Mouse (Mus musculus): ENCODE measurements around the gene Trim33.

Trim33 gene

DNA sequence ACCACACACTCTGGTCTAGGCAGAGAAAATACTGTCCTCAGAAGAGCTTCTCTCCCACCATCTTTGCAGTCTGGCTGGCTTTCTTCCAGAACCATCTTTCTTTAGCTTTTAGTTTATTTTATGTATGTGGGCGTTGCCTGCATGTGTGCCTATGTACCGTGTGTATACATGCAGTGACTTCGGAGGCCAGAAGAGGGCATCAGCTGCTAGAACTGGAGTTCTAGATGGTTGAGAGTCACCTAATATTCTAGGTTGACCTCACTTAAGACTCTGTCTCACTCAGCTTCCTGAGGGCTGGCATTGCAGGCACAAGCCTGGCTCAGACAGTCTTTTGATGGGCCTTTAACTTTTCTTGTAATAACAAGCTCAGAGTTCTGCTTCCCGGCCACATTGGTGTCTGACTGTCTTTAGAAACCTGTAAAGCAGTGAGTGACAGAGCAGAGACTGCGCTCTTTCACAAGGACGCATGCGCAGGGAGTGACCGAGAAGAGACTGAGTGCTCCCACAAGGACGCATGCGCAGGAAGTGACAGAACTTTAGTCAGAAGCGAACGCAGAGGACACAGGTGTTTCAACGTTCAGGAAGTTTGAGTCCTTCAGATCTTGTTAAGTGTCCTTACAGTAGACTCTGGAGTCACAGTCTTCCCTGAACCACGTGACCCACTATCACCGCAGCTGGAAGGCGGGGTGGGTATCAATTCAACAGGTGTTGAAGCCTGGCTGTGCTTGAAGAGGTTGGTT, 107.4 kb downstream of the Trim33 start:
- in situ Hi-C loops (cut with MboI; ENCODE audit: low pct_unique_long_range_greater_than_20kb in 1 of 2, low sequenced_read_pairs in 2 of 2, unreplicated experiment in 1 of 2), result no loop called here

DNA sequence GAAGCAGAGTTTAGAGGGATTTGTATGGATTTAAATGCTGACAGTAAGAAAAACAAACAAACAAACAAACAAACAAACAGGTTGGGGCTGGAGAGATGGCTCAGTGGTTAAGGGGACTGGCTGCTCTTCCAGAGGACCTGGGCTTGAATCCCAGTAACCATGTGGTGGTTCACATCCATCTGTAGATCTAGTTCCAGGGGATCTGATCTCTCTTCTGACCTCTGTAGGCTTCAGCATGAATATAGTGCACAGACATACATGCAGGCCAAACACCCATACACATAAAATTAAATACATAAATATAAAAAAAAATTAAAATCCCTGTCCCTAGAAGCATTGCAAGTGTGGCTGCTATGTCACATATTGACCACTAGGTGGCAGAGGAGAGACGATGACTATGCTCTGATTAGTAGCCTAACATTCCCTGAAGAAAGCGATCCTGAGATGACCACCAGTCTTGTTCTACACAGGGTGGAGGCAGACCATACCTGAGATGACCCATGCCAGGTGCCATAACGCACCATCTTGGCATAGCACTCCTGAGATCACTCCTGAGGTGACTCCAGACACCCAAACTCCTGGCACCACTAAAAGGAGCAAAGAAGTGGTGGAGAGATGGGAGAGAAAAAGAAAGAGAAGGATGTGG, 113.6 kb downstream of the Trim33 start:
- in situ Hi-C loops (cut with MboI; ENCODE audit: low pct_unique_long_range_greater_than_20kb in 1 of 2, low sequenced_read_pairs in 2 of 2, unreplicated experiment in 1 of 2), result no loop called here

DNA sequence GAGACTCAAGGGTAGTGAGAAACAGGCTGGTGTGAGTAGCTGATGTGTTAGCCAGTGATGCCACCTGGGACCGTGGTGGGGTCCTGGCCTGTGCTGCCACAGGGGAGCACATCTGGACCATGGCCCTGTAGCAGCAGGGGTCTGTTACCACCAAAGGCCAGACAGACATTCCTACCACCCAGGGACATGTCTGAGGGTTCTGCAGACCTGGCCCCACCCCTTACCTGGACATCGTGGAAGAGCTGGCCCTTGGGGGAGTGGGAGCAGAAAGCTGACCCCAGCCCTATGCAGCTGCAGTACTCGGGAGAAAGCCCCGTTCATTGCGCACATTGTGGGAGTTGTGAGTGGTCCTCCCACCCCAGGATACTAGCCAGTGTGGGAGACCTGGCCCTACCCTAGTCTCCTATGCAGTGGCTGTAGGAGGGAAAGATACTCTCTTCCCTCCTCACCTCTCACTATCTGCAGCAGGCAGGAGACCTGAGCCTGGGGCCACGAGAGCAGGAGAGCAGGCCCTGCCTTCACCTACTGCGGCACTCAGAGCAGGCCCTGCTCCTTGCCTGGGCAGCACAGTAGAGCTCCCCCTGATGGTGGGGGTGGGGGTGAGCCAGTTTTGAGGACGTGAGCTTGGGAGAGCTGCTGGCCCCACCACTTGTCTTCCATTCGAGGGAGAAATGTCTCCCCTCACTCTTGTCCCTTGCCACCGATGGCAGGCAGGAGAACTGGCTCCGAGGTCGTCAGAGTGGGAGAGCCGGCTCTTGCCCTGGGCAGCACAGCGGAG, 114.4 kb downstream of the Trim33 start:
- in situ Hi-C loops (cut with MboI; ENCODE audit: low pct_unique_long_range_greater_than_20kb in 1 of 2, low sequenced_read_pairs in 2 of 2, unreplicated experiment in 1 of 2), result no loop called here

DNA sequence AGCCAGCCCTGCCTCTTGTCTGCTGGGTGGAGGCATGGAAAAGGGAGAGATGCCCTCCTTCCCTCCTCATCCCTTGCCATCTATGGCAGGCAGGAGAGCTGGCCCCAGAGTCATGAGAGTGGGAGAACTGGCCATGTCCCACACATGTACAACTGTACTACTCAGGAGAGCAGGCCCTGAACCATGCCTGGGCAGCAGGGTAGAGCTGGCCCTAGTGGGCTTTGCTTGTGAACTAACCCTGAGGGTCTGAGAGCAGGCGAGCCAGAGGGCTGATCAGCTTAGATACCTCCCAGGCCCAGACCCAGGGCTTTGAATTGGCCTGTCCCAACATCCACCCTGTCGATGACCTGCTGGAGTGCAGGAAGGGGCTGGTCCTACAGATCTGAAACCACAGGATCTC, 115.0 kb downstream of the Trim33 start:
- in situ Hi-C loops (cut with MboI; ENCODE audit: low pct_unique_long_range_greater_than_20kb in 1 of 2, low sequenced_read_pairs in 2 of 2, unreplicated experiment in 1 of 2), result no loop called here

DNA sequence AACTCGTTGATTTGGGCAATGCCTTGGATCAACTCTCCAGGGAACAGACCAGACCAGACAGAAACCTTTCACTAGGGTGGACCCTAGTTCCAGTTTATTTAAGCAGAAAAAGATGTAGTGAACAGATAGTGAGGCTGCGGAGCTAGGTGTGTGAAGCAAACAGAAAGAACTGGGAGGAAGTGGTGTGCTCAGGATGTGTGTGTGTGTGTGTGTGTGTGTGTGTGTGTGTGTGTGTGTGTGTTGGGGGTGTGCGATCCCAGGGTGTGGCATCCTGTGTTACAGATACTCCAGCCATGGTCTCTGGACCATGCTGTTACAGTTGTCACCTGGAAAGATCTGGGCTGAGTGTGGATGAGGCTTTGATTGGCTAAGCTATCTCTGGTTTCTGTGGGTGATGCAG, 118.4 kb downstream of the Trim33 start:
- in situ Hi-C loops (cut with MboI; ENCODE audit: low pct_unique_long_range_greater_than_20kb in 1 of 2, low sequenced_read_pairs in 2 of 2, unreplicated experiment in 1 of 2), result no loop called here

DNA sequence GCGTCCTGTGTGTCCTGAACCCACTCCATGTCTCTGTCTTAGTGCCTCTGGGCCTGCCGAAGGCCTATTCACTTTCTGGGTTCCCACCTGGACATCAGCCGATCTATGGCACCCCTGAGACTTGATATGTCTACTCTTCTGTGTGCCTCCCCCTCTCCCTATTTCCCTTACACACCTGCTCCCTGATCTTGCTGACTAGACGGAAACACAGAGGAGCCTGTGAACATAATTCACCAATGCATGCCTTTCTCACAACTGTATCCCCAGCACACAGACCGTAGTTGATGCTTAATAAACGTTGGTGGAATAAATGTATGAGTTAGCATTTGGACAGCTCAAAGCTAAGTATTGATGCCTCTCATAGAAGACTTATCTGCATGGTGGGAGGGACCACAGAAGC, 121.7 kb downstream of the Trim33 start:
- in situ Hi-C loops (cut with MboI; ENCODE audit: low pct_unique_long_range_greater_than_20kb in 1 of 2, low sequenced_read_pairs in 2 of 2, unreplicated experiment in 1 of 2), result no loop called here

DNA sequence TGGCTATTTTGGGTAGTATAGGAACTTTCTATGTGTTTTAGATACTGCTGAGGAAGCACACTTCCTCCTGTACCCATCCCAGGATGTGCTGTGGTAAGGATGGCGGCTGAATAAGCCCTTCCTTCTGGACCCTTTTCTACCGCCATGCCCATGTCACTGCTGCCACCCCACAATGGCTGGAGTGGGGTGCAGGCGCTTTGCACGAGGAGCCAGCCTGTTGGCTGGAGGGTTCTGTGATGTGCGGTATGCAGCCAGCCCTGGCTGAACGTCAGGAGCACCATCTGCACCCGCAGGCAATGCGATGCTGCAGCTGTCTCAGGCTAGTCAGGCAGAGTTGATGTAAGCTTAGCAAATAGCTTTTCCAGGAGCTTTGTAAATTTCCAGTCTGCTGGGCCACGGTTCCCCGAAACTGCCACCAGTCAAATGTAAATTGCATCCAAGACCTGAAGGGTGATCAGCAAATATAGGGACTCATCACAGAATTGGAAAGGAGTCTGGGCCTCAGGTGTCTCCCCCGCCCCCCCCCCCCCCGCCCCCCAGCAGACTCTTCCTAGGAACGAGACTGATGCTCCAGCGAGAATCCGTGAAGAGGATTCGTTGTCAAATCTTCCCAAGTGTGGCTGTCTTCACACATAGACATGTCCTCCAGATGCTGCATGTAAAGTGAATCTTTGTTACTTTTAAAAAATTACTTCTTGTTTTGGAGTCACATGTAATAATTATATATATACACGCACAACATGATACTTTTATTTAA, 122.4 kb downstream of the Trim33 start:
- in situ Hi-C loops (cut with MboI; ENCODE audit: low pct_unique_long_range_greater_than_20kb in 1 of 2, low sequenced_read_pairs in 2 of 2, unreplicated experiment in 1 of 2), result no loop called here

DNA sequence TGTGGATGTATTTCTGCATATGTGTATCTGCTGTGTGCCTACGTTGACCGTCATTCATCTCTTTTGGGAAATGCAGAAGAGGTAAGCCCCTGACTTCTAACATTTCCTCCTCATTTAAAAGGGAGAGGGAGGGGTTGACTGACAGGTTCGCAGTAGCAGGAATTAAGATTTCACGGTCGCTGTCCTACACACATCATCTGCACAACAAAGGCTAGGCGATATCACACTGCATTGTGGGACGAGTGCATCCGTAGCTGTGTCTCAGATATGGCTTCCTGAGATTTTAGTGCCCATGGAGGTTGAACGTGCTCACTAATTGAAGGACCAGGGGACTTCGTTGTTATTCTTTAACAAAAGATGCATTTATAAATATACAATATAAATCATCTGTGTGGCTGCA, 123.1 kb downstream of the Trim33 start:
- in situ Hi-C loops (cut with MboI; ENCODE audit: low pct_unique_long_range_greater_than_20kb in 1 of 2, low sequenced_read_pairs in 2 of 2, unreplicated experiment in 1 of 2), result no loop called here

DNA sequence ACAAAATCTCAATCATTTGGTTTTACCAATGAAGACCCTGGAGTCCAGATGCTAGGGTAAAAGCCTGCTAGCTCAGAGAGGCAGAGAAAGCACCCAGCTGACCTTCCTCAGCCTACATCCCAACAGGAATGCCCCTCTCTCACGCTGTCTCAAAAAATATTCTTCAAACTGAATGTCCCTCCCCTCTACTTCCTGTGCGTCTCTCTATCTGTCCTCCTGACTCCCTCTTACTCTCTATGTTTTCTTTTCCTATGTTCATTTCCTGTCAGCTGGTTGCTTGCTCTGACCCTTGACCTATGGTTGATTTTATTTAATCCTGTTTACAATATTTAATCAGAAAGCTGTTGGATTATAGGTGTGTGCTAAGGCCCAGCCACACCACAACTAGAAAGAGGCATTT, 126.0 kb downstream of the Trim33 start:
- in situ Hi-C loops (cut with MboI; ENCODE audit: low pct_unique_long_range_greater_than_20kb in 1 of 2, low sequenced_read_pairs in 2 of 2, unreplicated experiment in 1 of 2), result no loop called here

DNA sequence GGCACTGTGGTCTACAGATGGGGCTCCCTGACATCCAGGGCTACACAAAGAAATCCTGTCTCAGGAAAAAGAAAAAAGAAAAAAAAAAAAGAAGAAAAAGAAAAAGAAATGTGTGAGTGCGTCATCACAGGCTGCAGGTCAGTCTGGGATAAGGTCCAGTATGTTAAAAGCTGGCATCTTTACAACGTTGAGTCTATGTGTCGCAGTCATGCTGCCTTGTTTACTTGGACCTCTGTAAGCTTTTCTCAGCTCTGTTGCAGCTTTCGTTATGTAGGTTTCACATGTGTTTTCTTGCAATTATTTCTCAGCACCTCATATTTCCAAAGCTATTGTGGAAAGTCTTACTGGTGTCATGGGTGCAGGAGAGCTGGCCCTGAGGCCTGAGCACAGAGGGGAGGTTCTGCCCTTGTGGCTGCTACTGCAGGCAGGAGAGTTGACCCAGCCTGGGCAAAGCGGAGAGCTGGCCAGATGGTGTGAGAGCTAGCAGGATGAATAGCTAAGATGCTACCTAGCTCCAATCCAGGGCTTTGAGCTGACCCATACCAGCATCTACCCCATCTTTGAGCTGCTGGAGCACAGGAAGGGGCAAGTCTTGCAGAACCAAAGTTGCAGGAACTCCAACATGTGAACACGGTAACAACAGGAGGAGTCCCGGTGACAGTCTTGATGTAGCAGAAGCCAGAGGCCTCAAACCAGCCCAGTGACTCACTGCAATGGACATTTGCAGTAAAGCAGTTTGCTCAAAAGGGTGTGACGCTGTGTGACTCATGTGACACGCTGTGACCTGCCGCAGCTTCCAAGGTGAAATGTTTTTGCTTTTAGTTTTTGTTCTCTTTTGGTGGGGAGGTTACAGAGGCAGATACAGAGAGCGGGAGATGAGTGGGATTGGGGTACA, 127.0 kb downstream of the Trim33 start:
- in situ Hi-C loops (cut with MboI; ENCODE audit: low pct_unique_long_range_greater_than_20kb in 1 of 2, low sequenced_read_pairs in 2 of 2, unreplicated experiment in 1 of 2), result no loop called here
